Mouse (Mus musculus) liver, embryonic 15.5 days (tissue): ENCODE measurements around the gene Frmd5. TPM values are rescaled to one million over a fixed set of nuclear protein-coding genes. Genes with fewer than 3 reads are reported as not detected.

ENCODE experiments used
- polyA plus RNA-seq: library from polyadenylated mRNA; unstranded; fragments of >200 nt; fragmentation: Nextera tagmentation; extraction: Ambion mirVana; gene quantifications from 2 replicates; pipeline ENCODE4 v1.2.1, GENCODE M21; 2015

Gene Frmd5
- polyA plus RNA-seq, 1 experiment from 2014 or later, result 0.13 TPM

Other genes with a start within 250 kb of the Frmd5 start
- 2.8 and 3.9 TPM in 2 replicates for gene Casc4, start 59.9 kb upstream of the Frmd5 start, polyA plus RNA-seq
- gene Ctdspl2, start 148.9 kb upstream of the Frmd5 start, polyA plus RNA-seq, result 14.3 and 14.5 TPM in 2 replicates
- 0.05 and 0.09 TPM in 2 replicates for gene Mageb3, start 149.0 kb upstream of the Frmd5 start, polyA plus RNA-seq
- 8.3 and 8.7 TPM in 2 replicates for gene Eif3j1, start 221.5 kb upstream of the Frmd5 start, polyA plus RNA-seq